Mouse (Mus musculus): ENCODE results near the gene Snu13. TPM values are rescaled to one million over a fixed set of nuclear protein-coding genes. Genes with fewer than 3 reads are reported as not detected.
A peak's percentile ranks its signal among the peaks of the same experiment; 100 is the strongest.

The Snu13 gene
- polyA plus RNA-seq (2015; fragmentation: Nextera tagmentation; extraction: Ambion mirVana): 217 and 249 TPM in 2 replicates

DNA sequence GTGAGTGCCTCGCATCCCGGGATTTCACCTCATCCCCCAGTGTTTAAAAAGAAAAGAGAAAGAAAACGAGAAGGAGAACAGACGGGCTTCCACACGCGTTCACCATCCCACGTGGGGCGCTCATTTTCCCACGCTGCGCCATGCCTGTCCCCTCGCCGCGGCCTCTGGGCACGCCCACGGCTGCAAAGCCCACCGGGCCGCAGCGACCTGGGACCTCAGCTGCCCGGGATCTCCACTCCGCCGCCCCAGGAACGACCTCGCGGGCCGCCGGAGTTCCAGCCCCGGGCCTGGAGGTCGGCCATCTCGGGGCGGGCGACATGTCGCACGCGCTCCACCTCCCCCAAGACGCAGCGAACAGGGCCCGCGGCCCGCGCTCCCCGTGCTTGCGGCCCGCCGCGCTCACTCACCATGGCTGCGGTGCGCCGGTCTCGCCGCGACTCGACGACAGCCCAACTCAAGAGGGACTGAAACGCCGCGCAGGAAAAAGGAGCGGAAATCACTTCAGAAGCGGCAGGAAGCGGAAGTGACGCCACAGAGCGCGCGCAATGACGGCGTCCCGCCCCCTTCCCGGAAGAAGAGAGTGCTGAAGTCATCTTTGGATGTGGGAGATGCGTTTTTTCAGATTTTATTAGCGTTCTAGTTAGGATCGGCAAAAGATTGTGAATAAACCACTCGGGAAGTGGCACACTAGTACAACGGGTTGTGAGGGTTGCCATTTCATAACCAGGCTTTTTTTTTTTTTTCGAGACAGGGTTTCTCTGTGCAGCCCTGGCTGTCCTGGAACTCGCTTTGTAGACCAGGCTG lies at the start of gene Snu13:
Snu13 (minus strand) TSS at position 519 of the 804 bp plus-strand sequence.
- Histone ChIP-seq H3K36me3 (ENCODE audit: control insufficient read depth, insufficient read depth, low read length) (0 out of 2 replicates have a peak, but pooled peaks cover 8% of the 10 kb centered on the region), H3K9ac (ENCODE audit: low read depth, low read length) (peak within 1 kb of the TSS; percentile 92), H3K27me3 (ENCODE audit: control insufficient read depth, insufficient read depth, low read depth, low read length) (no peaks in the 10 kb centered on the region), H3K4me3 (ENCODE audit: low read depth, low read length) (peak within 1 kb of the TSS; percentile 93), H3K9me3 (replicated peaks; ENCODE audit: control insufficient read depth, low read length, poor library complexity, severe bottlenecking) (no peaks in the 10 kb centered on the region), H3K4me2 (ENCODE audit: low read length) (peak within 1 kb of the TSS; percentile 90), H3K27ac (ENCODE audit: low read length) (peak within 1 kb of the TSS; percentile 77), H3K4me1 (ENCODE audit: control insufficient read depth, insufficient read depth, low read length) (peaks cover 19% of the 10 kb centered on the region)
- peak; percentile 92 for ATAC-seq
- under 1% methylated on average over 73 of the region's 74 CpGs for WGBS

DNA sequence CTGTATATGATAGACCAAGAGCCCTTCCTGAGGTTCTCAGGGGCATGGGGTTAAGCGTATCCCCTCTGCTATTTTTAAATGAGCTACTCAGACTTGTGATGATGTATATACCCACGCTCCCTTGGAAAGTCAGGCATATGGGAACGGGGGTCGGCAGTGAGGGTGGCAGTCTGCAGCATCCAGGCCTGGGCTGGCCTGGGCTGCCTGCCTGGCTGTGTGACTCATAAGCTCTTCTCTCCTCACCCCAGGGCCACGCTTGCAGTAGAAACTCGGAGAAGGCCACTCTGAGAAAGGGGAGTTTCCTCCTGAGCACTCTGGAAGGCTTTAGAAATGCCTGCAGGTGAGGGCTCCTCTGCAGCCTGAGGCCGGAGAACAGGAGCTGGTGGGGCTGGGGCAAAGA lies 43.7 kb upstream of the Snu13 start:
- Histone ChIP-seq H3K27me3 (ENCODE audit: control insufficient read depth, insufficient read depth, low read depth, low read length) (no peaks in the 10 kb centered on the region; the same call in 1 of the 2 replicates), H3K9me3 (replicated peaks; ENCODE audit: control insufficient read depth, low read length, poor library complexity, severe bottlenecking) (no peaks in the 10 kb centered on the region), H3K4me2 (ENCODE audit: low read length) (no peak overlapping the region), H3K36me3 (ENCODE audit: control insufficient read depth, insufficient read depth, low read length) (no peaks in the 10 kb centered on the region), H3K9ac (ENCODE audit: low read depth, low read length) (no peak overlapping the region), H3K27ac (ENCODE audit: low read length) (no peak overlapping the region), H3K4me1 (ENCODE audit: control insufficient read depth, insufficient read depth, low read length) (0 out of 2 replicates have a peak, but pooled peaks cover 2% of the 10 kb centered on the region), H3K4me3 (ENCODE audit: low read depth, low read length) (no peak overlapping the region)
- WGBS: 82% methylated on average over 7 of the region's 7 CpGs
- ATAC-seq: no peak

DNA sequence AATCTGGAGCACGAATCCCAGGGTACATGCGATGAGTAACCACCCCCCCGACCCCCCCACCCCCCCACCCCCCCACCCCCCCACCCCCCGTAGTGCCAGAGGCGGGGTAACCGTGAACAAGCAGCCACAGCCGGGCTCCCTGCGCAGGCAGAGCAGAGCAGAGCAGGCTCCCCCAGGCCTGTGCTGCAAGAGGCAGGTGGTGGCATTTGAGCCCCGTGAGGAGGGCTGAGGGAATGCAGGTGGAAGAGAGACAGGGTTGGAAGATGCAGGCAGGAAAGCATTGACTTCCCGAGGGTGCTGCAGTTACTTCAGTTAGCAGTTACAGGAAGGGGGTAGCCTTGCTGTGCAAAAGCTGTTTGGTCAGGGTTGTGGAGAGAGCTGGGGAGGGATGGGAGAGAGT lies 39.9 kb upstream of the Snu13 start:
- no peak overlapping the region for H3K9ac ChIP-seq (ENCODE audit: low read depth, low read length)
- 0 out of 2 replicates have a peak, but pooled peaks cover 2% of the 10 kb centered on the region for H3K4me1 ChIP-seq (ENCODE audit: control insufficient read depth, insufficient read depth, low read length)
- H3K4me3 ChIP-seq (ENCODE audit: low read depth, low read length): no peak overlapping the region
- H3K27me3 ChIP-seq (ENCODE audit: control insufficient read depth, insufficient read depth, low read depth, low read length): no peaks in the 10 kb centered on the region
- ATAC-seq: no peak
- no peaks in the 10 kb centered on the region for H3K9me3 ChIP-seq (replicated peaks; ENCODE audit: control insufficient read depth, low read length, poor library complexity, severe bottlenecking)
- 14% methylated on average over 10 of the region's 10 CpGs for WGBS
- no peak overlapping the region for H3K27ac ChIP-seq (ENCODE audit: low read length)
- H3K4me2 ChIP-seq (ENCODE audit: low read length): no peak overlapping the region
- H3K36me3 ChIP-seq (ENCODE audit: control insufficient read depth, insufficient read depth, low read length): no peaks in the 10 kb centered on the region

DNA sequence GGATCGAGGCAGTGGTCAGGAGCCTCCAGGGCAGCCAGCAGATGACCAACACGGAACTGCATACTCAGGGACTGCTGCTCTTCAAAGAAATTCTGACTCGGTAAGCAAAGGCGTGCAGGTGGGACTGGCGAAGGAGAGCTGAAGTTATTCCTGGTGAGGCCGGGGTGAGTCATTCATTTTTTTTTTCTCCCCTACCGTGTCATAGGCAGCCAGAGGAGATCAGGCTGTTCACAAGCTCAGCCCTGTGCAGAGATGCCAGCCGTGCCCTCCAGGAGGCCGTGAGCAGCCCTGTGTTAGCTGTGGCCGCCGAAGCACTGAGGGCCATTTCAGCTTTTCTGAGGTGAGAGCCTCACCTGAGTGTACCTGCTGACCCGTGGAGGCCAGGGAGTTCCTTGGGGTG lies 38.7 kb upstream of the Snu13 start:
- Histone ChIP-seq H3K9ac (ENCODE audit: low read depth, low read length) (no peak overlapping the region), H3K27me3 (ENCODE audit: control insufficient read depth, insufficient read depth, low read depth, low read length) (no peaks in the 10 kb centered on the region), H3K4me2 (ENCODE audit: low read length) (no peak overlapping the region), H3K9me3 (replicated peaks; ENCODE audit: control insufficient read depth, low read length, poor library complexity, severe bottlenecking) (no peaks in the 10 kb centered on the region), H3K4me3 (ENCODE audit: low read depth, low read length) (no peak overlapping the region), H3K36me3 (ENCODE audit: control insufficient read depth, insufficient read depth, low read length) (no peaks in the 10 kb centered on the region), H3K4me1 (ENCODE audit: control insufficient read depth, insufficient read depth, low read length) (0 out of 2 replicates have a peak, but pooled peaks cover 2% of the 10 kb centered on the region), H3K27ac (ENCODE audit: low read length) (no peak overlapping the region)
- no peak for ATAC-seq
- WGBS: 82% methylated on average over 12 of the region's 12 CpGs

DNA sequence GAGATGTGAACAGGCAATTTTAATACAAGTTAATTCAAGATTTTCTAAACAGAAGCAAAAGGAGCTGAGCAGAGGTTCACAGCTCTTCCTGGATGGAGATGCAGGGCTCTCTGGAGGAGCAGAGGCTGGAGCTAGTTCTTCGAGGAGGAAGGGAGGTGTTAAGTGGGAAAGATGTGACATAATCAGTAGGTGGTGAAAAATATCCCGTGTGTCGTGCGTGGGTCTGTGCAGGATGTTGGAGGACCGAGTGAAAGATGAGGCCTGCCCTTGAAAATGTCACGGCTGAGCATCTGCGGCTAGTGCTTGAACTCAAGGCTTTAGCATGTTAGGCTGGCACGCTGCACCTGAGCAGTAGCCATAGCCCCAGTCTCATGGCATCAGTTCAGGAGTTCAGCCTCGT lies 38.2 kb upstream of the Snu13 start:
- ATAC-seq: no peak

DNA sequence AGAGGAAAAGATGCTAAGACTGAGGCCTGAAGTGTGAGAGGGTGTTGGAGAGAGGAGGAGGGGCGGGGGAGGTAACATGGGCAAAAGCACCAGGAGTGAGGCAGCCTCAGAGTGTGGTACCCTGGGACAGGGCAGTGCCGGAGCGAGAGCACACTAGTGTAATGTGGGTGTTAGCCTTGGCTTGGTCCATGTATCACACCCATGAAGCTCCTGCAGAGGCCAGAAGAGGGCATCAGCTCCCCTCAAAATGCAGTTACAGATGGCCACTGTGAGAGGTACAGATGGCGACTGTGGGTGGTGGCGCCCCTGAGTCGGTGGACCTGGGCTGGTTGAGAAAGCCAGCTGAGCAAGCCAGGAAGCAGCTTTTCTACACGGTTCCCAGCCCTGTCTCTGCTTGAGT lies 33.8 kb upstream of the Snu13 start:
- Histone ChIP-seq H3K4me2 (ENCODE audit: low read length) (no peak overlapping the region), H3K27me3 (ENCODE audit: control insufficient read depth, insufficient read depth, low read depth, low read length) (no peaks in the 10 kb centered on the region), H3K4me3 (ENCODE audit: low read depth, low read length) (no peak overlapping the region), H3K9ac (ENCODE audit: low read depth, low read length) (no peak overlapping the region), H3K9me3 (replicated peaks; ENCODE audit: control insufficient read depth, low read length, poor library complexity, severe bottlenecking) (no peaks in the 10 kb centered on the region), H3K36me3 (ENCODE audit: control insufficient read depth, insufficient read depth, low read length) (no peaks in the 10 kb centered on the region), H3K4me1 (ENCODE audit: control insufficient read depth, insufficient read depth, low read length) (no peaks in the 10 kb centered on the region), H3K27ac (ENCODE audit: low read length) (no peak overlapping the region)
- WGBS: 25% methylated on average over 7 of the region's 7 CpGs
- no peak for ATAC-seq

More for the DNA sequence above, 38.2 kb upstream of the Snu13 start:
- Histone ChIP-seq H3K36me3 (ENCODE audit: control insufficient read depth, insufficient read depth, low read length) (no peaks in the 10 kb centered on the region), H3K4me1 (ENCODE audit: control insufficient read depth, insufficient read depth, low read length) (0 out of 2 replicates have a peak, but pooled peaks cover 2% of the 10 kb centered on the region), H3K9me3 (replicated peaks; ENCODE audit: control insufficient read depth, low read length, poor library complexity, severe bottlenecking) (no peaks in the 10 kb centered on the region), H3K27ac (ENCODE audit: low read length) (no peak overlapping the region), H3K4me2 (ENCODE audit: low read length) (no peak overlapping the region), H3K4me3 (ENCODE audit: low read depth, low read length) (no peak overlapping the region), H3K27me3 (ENCODE audit: control insufficient read depth, insufficient read depth, low read depth, low read length) (no peaks in the 10 kb centered on the region), H3K9ac (ENCODE audit: low read depth, low read length) (no peak overlapping the region)
- 88% methylated on average over 9 of the region's 9 CpGs for WGBS

DNA sequence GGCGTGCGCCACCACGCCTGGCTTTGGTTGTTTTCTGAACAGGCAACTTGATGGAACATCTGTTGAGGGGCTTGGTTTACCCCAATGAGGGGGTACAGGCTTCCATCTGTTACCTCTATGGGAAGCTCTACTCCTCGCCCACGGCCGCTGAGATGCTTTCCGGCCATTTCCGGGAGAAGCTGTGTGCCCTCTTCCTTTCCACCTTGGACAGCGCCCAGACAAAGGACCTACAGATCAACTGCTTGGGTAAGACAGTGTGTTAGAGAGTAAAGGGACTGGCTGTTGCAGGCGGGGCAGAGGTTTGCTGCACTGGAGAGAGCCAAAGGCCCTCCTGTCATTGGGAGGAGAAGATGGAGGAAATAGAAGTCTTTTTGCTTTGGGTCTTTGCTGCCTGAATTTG lies 32.5 kb upstream of the Snu13 start:
- Histone ChIP-seq H3K4me3 (ENCODE audit: low read depth, low read length) (no peak overlapping the region), H3K27me3 (ENCODE audit: control insufficient read depth, insufficient read depth, low read depth, low read length) (no peaks in the 10 kb centered on the region), H3K9me3 (replicated peaks; ENCODE audit: control insufficient read depth, low read length, poor library complexity, severe bottlenecking) (no peaks in the 10 kb centered on the region), H3K9ac (ENCODE audit: low read depth, low read length) (no peak overlapping the region), H3K4me1 (ENCODE audit: control insufficient read depth, insufficient read depth, low read length) (no peaks in the 10 kb centered on the region), H3K27ac (ENCODE audit: low read length) (no peak overlapping the region), H3K4me2 (ENCODE audit: low read length) (no peak overlapping the region), H3K36me3 (ENCODE audit: control insufficient read depth, insufficient read depth, low read length) (no peaks in the 10 kb centered on the region)
- no peak for ATAC-seq
- WGBS: 68% methylated on average over 10 of the region's 10 CpGs

DNA sequence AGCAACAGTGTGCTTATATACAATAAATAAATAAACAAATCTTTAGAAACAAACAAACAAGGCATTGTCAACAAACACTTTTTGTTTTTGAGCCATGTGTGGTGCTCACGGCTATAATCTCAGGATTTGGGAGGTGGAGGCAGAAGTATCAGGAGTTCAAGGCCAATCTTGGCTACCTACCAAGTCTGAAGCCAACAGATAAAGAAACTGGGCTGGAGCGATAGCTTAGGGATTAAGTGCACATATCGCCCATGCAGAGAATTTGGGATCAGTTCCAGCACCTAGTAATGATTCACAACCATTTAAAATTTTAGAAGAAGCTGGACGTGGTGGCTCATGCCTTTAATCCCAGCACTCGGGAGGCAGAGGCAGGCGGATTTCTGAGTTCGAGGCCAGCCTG lies 26.1 kb upstream of the Snu13 start:
- Histone ChIP-seq H3K36me3 (ENCODE audit: control insufficient read depth, insufficient read depth, low read length) (no peaks in the 10 kb centered on the region), H3K4me3 (ENCODE audit: low read depth, low read length) (no peak overlapping the region)
- WGBS: 86% methylated on average over 7 of the region's 7 CpGs

DNA sequence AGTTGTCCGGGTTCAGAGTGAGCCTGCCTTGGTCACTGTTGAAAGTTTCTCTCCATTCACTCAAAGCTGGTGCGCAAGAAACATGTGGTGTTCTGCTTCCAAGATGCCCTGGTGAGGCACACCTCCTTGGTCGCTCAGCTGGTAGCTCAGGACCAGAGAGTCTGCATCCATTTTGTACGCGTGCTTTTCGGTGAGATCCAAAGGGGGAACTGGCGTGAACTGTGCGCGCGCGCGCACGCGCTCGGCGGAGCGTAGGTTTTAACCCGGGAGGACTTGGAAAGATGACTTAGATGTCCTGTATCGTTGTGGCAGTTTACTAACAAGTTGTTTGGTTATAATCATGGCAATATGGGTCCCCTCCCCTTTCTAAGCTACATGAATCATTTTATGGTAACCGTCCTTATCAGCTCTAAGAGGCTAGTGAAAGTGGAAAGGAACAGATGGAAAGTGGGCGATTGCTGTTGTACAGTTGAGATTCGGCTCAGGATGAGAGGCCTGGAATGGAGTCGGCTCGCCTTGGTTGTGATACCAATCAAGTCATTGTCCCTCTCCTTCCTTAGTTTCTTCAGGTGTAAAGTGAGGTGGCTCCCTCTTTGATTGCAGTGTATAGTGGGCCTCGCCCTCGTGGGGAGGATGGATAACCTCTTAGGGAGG lies 24.5 kb upstream of the Snu13 start:
- Histone ChIP-seq H3K36me3 (ENCODE audit: control insufficient read depth, insufficient read depth, low read length) (no peaks in the 10 kb centered on the region), H3K9ac (ENCODE audit: low read depth, low read length) (no peak overlapping the region), H3K4me2 (ENCODE audit: low read length) (no peak overlapping the region), H3K4me1 (ENCODE audit: control insufficient read depth, insufficient read depth, low read length) (no peaks in the 10 kb centered on the region; the same call in 1 of the 2 replicates), H3K27me3 (ENCODE audit: control insufficient read depth, insufficient read depth, low read depth, low read length) (peaks cover 26% of the 10 kb centered on the region), H3K9me3 (replicated peaks; ENCODE audit: control insufficient read depth, low read length, poor library complexity, severe bottlenecking) (no peaks in the 10 kb centered on the region), H3K4me3 (ENCODE audit: low read depth, low read length) (no peak overlapping the region), H3K27ac (ENCODE audit: low read length) (no peak overlapping the region)
- ATAC-seq: no peak
- 94% methylated on average over 26 of the region's 26 CpGs for WGBS

More for the DNA sequence above, 26.1 kb upstream of the Snu13 start:
- H3K4me1 ChIP-seq (ENCODE audit: control insufficient read depth, insufficient read depth, low read length): no peaks in the 10 kb centered on the region; the same call in 1 of the 2 replicates
- no peaks in the 10 kb centered on the region for H3K9me3 ChIP-seq (replicated peaks; ENCODE audit: control insufficient read depth, low read length, poor library complexity, severe bottlenecking)
- no peak overlapping the region for H3K4me2 ChIP-seq (ENCODE audit: low read length)
- no peak overlapping the region for H3K27ac ChIP-seq (ENCODE audit: low read length)
- H3K27me3 ChIP-seq (ENCODE audit: control insufficient read depth, insufficient read depth, low read depth, low read length): peaks cover 21% of the 10 kb centered on the region
- ATAC-seq: no peak
- no peak overlapping the region for H3K9ac ChIP-seq (ENCODE audit: low read depth, low read length)

Measured in midbrain, embryonic 16.5 days (tissue).